Mouse (Mus musculus): ENCODE data around the gene Adam15.

- TF ChIP-seq MAFK (IDR thresholded peaks at IDR 0.05; ENCODE audit: insufficient read depth, low read depth, low read length) (no peak), HCFC1 (IDR thresholded peaks at IDR 0.05; ENCODE audit: borderline replicate concordance, insufficient read depth, low read length) (no peak), ZNF384 (IDR thresholded peaks at IDR 0.05; ENCODE audit: low read depth, low read length) (no peak), ZC3H11A (IDR thresholded peaks at IDR 0.05; ENCODE audit: borderline replicate concordance, low read depth, low read length) (no peak), CHD2 (IDR thresholded peaks at IDR 0.05; ENCODE audit: low read depth, low read length) (no peak)
Measured at GRCm38 (mm10) chr3:89320581-89321182, 29.1 kb downstream of the Adam15 start.

Measured in ES-E14 (cell line).